In the genomic region with DNA sequence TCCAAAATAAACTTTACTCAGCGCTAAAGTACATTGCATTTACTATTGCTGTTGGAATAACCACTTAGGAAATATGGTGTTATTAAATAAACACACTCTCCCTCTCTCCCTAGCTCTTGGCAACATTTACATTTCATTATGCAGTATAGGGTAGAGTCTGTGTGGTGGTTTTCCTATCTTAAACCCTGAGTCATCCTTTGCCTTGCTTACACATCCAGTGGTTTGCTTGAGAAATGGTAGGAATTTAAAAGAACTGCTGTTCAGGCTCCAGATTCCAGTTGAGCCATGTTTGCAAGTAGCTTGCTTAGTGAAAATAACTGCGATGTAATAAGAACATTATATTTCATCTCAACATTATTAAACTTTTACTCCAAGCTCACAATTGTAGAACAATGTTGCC, we compare ENCODE assay signal across 11 mouse cellular contexts. TPM values are rescaled to one million over a fixed set of nuclear protein-coding genes. Genes with fewer than 3 reads are reported as not detected.
A peak's percentile ranks its signal among the peaks of the same experiment; 100 is the strongest.
DNase-seq lines count a peak whose midpoint lies in the region; ATAC-seq and TF ChIP-seq lines count a peak whose summit lies in the region.
"Had no signal": no experiment of that assay in that cellular context is flagged by ENCODE, and none has a peak within 500 bp of the region (broad histone marks: within the 10 kb centered on the region; RNA-seq: fewer than 3 reads in every experiment).

No protein-coding gene starts in this region.

- no peak for TF ChIP-seq CTCF in gastrocnemius, adult 2 months (IDR thresholded peaks at IDR 0.05)

- H3K9me3 ChIP-seq in heart, embryonic 14.5 days (ENCODE audit: control insufficient read depth, low read length), result no peaks in the 10 kb centered on the region
- no peaks in the 10 kb centered on the region for H3K9me3 ChIP-seq in hindbrain, embryonic 14.5 days (ENCODE audit: control insufficient read depth, low read length)
- H3K9me3 ChIP-seq in midbrain, embryonic 15.5 days, result no peaks in the 10 kb centered on the region

- H3K4me3 ChIP-seq in heart, embryonic 14.5 days (ENCODE audit: control insufficient read depth in 1 of 2, insufficient read depth in 1 of 2, low read depth in 1 of 2, low read length in 2 of 2), result peak overlapping the region in 1 of 2 experiments; percentile 72; a peak in 1 of 4 replicates
- peak overlapping the region; percentile 81 for H3K4me3 ChIP-seq in hindbrain, embryonic 14.5 days (replicated peaks; ENCODE audit: low read length)
- H3K4me3 ChIP-seq in midbrain, embryonic 15.5 days, result peak overlapping the region; percentile 77
- H3K4me3 ChIP-seq in gastrocnemius, adult 2 months, result no peak overlapping the region

- H3K4me1 ChIP-seq in heart, embryonic 14.5 days (ENCODE audit: control insufficient read depth in 2 of 2, insufficient read depth in 2 of 2, low read length in 2 of 2), result 0 out of 4 replicates have a peak, but pooled peaks cover 0 to 3% of the 10 kb centered on the region in 2 experiments
- H3K4me1 ChIP-seq in hindbrain, embryonic 14.5 days (replicated peaks; ENCODE audit: control insufficient read depth, insufficient read depth, low read length), result peaks cover 20% of the 10 kb centered on the region
- peaks cover 28% of the 10 kb centered on the region for H3K4me1 ChIP-seq in midbrain, embryonic 15.5 days

- DNase-seq in heart, postnatal 10 days, result no peak
- DNase-seq in embryo, embryonic 11 days, result peak; percentile 16
- DNase-seq in hindbrain, embryonic 14.5 days (ENCODE audit: low spot score), result peak; percentile 33
- DNase-seq in ovary, postnatal 36 days (ENCODE audit: low spot score), result no peak
- no peak for DNase-seq in gastrocnemius, adult 2 months
- DNase-seq in retina, embryonic 14.5 days (ENCODE audit: low spot score), result no peak
- DNase-seq: spleen, adult 18-20 months had no signal

- H3K27ac ChIP-seq in heart, embryonic 14.5 days (replicated peaks in 1 of 2; ENCODE audit: control insufficient read depth in 1 of 2, insufficient read depth in 1 of 2, low read depth in 2 of 2, low read length in 2 of 2), result no peak overlapping the region
- no peak overlapping the region for H3K27ac ChIP-seq in hindbrain, embryonic 14.5 days
- no peak overlapping the region for H3K27ac ChIP-seq in midbrain, embryonic 15.5 days
- H3K27ac ChIP-seq in gastrocnemius, adult 2 months, result no peak overlapping the region

- no peaks in the 10 kb centered on the region for H3K36me3 ChIP-seq in heart, embryonic 14.5 days (ENCODE audit: control insufficient read depth, insufficient read depth, low read length)
- H3K36me3 ChIP-seq in hindbrain, embryonic 14.5 days (replicated peaks; ENCODE audit: control insufficient read depth, insufficient read depth), result no peaks in the 10 kb centered on the region
- H3K36me3 ChIP-seq in midbrain, embryonic 15.5 days (replicated peaks), result no peaks in the 10 kb centered on the region

- no peak for ATAC-seq in heart, embryonic 14.5 days (ENCODE audit: insufficient number of reproducible peaks, insufficient read depth, low FRiP score, low read depth)
- no peak for ATAC-seq in hindbrain, embryonic 14.5 days (ENCODE audit: low FRiP score)
- ATAC-seq in midbrain, embryonic 15.5 days (replicated peaks), result no peak
- ATAC-seq: lung, postnatal 0 days had no signal

- intact Hi-C loops in heart, postnatal 10 days (cut with DNase I), result loop anchor here (5.0 to 10.0 kb wide), 2 partner anchors 204 to 1006 kb away; no protein-coding TSS in a partner anchor
- intact Hi-C loops in gastrocnemius, adult 2 months (cut with DNase I), result no loop called here

- H3K27me3 ChIP-seq in heart, embryonic 14.5 days (ENCODE audit: control insufficient read depth, insufficient read depth, low read length), result peaks cover 6% of the 10 kb centered on the region
- H3K27me3 ChIP-seq in hindbrain, embryonic 14.5 days (ENCODE audit: control insufficient read depth, insufficient read depth, low read length), result no peaks in the 10 kb centered on the region
- peaks cover 4% of the 10 kb centered on the region; the same call in 1 of the 2 replicates for H3K27me3 ChIP-seq in midbrain, embryonic 15.5 days (replicated peaks)

- H3K9ac ChIP-seq in heart, embryonic 14.5 days (ENCODE audit: low read length), result no peak overlapping the region
- H3K9ac ChIP-seq in hindbrain, embryonic 14.5 days, result peak overlapping the region; percentile 83; the same call in 1 of the 2 replicates
- H3K9ac ChIP-seq in midbrain, embryonic 15.5 days, result peak overlapping the region; percentile 4; the same call in 1 of the 2 replicates

- 57% methylated on average over 2 of the region's 2 CpGs for WGBS in heart, embryonic 14.5 days
- WGBS in hindbrain, embryonic 14.5 days, result 50% methylated on average over 2 of the region's 2 CpGs
- WGBS in midbrain, embryonic 15.5 days, result 43% methylated on average over 2 of the region's 2 CpGs

- peak overlapping the region; percentile 100 for H3K4me2 ChIP-seq in heart, embryonic 14.5 days (ENCODE audit: low read length)
- peak overlapping the region; percentile 67 for H3K4me2 ChIP-seq in hindbrain, embryonic 14.5 days (replicated peaks)
- H3K4me2 ChIP-seq in midbrain, embryonic 15.5 days, result peak overlapping the region; percentile 89

RNA-seq across cellular contexts. Expression of a gene that starts 3.3 kb away (rescaled TPM):
- 12.3 and 14.5 TPM in 2 replicates for polyA plus RNA-seq in heart, embryonic 14.5 days (2014; fragmentation: Nextera tagmentation; extraction: Ambion mirVana)
- 10 to 100 TPM; 37.0 to 40.2 TPM for total RNA-seq in heart, postnatal 10 days (2021)
- polyA plus RNA-seq in hindbrain, embryonic 14.5 days (2014; fragmentation: Nextera tagmentation; extraction: Ambion mirVana), result 17.8 and 18.6 TPM in 2 replicates
- polyA plus RNA-seq in midbrain, embryonic 15.5 days (2015; fragmentation: Nextera tagmentation; extraction: Ambion mirVana), result 20.5 and 21.1 TPM in 2 replicates
- total RNA-seq in gastrocnemius, adult 2 months (2021), result 1 to 10 TPM; 1.7 to 4.1 TPM
- total RNA-seq: hematopoietic stem cell, adult 5-6 weeks had no signal

Comparison
In these comparisons a context has a peak if more than half of its experiments do, and no peak if none do; other contexts are left out.
1. DNase-seq: peak in embryo, embryonic 11 days (single experiment) and hindbrain, embryonic 14.5 days (single experiment); none in heart, postnatal 10 days (0 of 2), ovary, postnatal 36 days (single experiment), gastrocnemius, adult 2 months (single experiment) and retina, embryonic 14.5 days (single experiment).
2. Peak in every context shown above with its lines, with median percentiles within 50 percentile points of each other: H3K4me2 ChIP-seq.